Mouse (Mus musculus): ENCODE measurements at regions not wholly inside any gene's neighbourhood (a gene's known extent, or its start where the extent isn't known, plus 50 kb on each side); places are given as distances from the start of the nearest gene placed in this dataset.

- Histone ChIP-seq H3K36me3 (ENCODE audit: inconsistent target) (no peaks in the 10 kb centered on the region), H3K79me2 (ENCODE audit: inconsistent target) (no peaks in the 10 kb centered on the region), H3K27ac (no peak overlapping the region), H3K4me3 (ENCODE audit: inconsistent target) (no peak overlapping the region)
Observed at GRCm38 (mm10) chr14:103458340-103458739, 54.8 kb upstream of the Scel start.

DNA sequence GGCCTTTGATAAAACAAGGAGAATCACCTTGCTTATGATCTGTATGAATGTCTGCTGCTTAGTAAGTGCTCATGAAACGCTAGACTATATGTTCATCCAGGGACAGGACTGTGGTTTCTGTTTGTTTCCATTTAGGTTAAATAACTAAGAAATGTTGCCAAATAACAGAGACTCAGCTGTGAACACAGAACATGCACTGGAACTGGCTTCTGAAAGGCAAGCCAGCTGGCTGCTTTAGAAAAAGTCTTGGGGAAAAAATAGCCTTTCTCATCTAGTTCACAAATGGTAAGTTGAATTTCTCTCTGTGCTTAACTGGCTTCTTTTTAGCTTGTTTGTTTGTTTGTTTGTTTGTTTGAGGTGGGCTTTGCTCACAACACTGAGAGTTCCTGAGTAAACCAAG, 57.0 kb upstream of the Scel start:
- H3K36me3 ChIP-seq (ENCODE audit: inconsistent target) = no peaks in the 10 kb centered on the region
- WGBS (ENCODE audit: missing documents) = 100% methylated on average over 1 of the region's 1 CpGs
- H3K27ac ChIP-seq = no peak overlapping the region
- H3K4me3 ChIP-seq (ENCODE audit: inconsistent target) = no peak overlapping the region
- no peaks in the 10 kb centered on the region for H3K79me2 ChIP-seq (ENCODE audit: inconsistent target)

GRCm38 (mm10) chr14:103450756-103451155, 62.4 kb upstream of the Scel start:
- Histone ChIP-seq H3K4me3 (ENCODE audit: inconsistent target) (no peak overlapping the region), H3K79me2 (ENCODE audit: inconsistent target) (no peaks in the 10 kb centered on the region), H3K36me3 (ENCODE audit: inconsistent target) (no peaks in the 10 kb centered on the region), H3K27ac (no peak overlapping the region)
- WGBS (ENCODE audit: missing documents) = 82% methylated on average over 6 of the region's 6 CpGs

GRCm38 (mm10) chr14:103449447-103449846, 63.7 kb upstream of the Scel start:
- H3K36me3 ChIP-seq (ENCODE audit: inconsistent target) = no peaks in the 10 kb centered on the region
- no peak overlapping the region for H3K27ac ChIP-seq
- WGBS (ENCODE audit: missing documents) = 67% methylated on average over 5 of the region's 5 CpGs
- no peak overlapping the region for H3K4me3 ChIP-seq (ENCODE audit: inconsistent target)
- no peaks in the 10 kb centered on the region for H3K79me2 ChIP-seq (ENCODE audit: inconsistent target)

GRCm38 (mm10) chr14:103449033-103449432, 64.1 kb upstream of the Scel start:
- Histone ChIP-seq H3K4me3 (ENCODE audit: inconsistent target) (no peak overlapping the region), H3K27ac (no peak overlapping the region), H3K36me3 (ENCODE audit: inconsistent target) (no peaks in the 10 kb centered on the region), H3K79me2 (ENCODE audit: inconsistent target) (no peaks in the 10 kb centered on the region)
- 97% methylated on average over 7 of the region's 7 CpGs for WGBS (ENCODE audit: missing documents)

- H3K36me3 ChIP-seq (ENCODE audit: inconsistent target) = no peaks in the 10 kb centered on the region
- no peak overlapping the region for H3K27ac ChIP-seq
- no peaks in the 10 kb centered on the region for H3K79me2 ChIP-seq (ENCODE audit: inconsistent target)
- 83% methylated on average over 2 of the region's 2 CpGs for WGBS (ENCODE audit: missing documents)
- H3K4me3 ChIP-seq (ENCODE audit: inconsistent target) = no peak overlapping the region
Observed at GRCm38 (mm10) chr14:103446671-103447070, 66.5 kb upstream of the Scel start.

GRCm38 (mm10) chr14:103441454-103442065, 71.6 kb upstream of the Scel start:
- H3K4me3 ChIP-seq (ENCODE audit: inconsistent target) = no peak overlapping the region
- H3K79me2 ChIP-seq (ENCODE audit: inconsistent target) = no peaks in the 10 kb centered on the region
- H3K36me3 ChIP-seq (ENCODE audit: inconsistent target) = no peaks in the 10 kb centered on the region
- WGBS (ENCODE audit: missing documents) = 90% methylated on average over 15 of the region's 15 CpGs
- no peak overlapping the region for H3K27ac ChIP-seq

DNA sequence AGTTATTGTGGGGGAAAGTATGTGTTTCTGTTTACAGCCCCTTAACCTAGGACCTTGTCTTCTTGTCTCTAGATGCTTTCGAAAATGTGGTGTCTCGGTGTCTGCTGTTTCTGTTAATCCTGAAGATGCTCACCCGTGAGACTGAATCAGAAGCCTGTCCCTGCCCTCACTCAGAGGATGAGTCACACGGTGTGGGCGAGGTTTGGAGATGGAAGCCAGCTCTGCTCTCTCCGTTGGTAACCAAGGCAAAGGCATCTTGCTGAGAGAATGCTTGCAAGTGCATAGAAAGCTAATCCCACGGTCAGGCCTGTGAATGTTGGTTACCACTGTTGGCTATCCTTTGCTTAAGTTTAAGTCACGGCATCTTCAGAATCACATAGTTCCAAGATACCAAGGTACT, 72.9 kb upstream of the Scel start:
- WGBS (ENCODE audit: missing documents) = 88% methylated on average over 8 of the region's 8 CpGs
- no peak overlapping the region for H3K27ac ChIP-seq
- no peak overlapping the region for H3K4me3 ChIP-seq (ENCODE audit: inconsistent target)
- no peaks in the 10 kb centered on the region for H3K36me3 ChIP-seq (ENCODE audit: inconsistent target)
- H3K79me2 ChIP-seq (ENCODE audit: inconsistent target) = no peaks in the 10 kb centered on the region

DNA sequence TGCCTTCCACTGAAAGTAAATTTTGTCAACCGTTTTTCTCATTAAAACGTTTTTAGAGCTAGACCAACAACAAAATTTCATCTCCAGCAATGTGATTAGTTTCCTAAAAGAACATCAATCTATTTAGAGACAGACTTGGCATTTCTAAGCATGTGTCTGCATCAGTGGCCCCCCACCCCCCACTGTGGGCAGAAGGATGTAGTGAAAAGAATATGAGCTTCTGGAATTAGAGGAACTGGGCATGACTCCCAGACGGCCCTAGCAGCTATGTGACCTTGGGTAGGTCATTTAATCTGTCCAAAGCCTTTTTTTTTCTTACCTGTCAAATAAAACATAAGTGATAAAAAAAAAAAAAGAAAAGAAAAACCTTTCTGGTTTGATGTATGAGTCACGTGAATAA, 78.9 kb upstream of the Scel start:
- no peaks in the 10 kb centered on the region for H3K36me3 ChIP-seq (ENCODE audit: inconsistent target)
- no peaks in the 10 kb centered on the region for H3K79me2 ChIP-seq (ENCODE audit: inconsistent target)
- H3K27ac ChIP-seq = peak overlapping the region; percentile 41
- WGBS (ENCODE audit: missing documents) = 76% methylated on average over 4 of the region's 4 CpGs
- H3K4me3 ChIP-seq (ENCODE audit: inconsistent target) = no peak overlapping the region

DNA sequence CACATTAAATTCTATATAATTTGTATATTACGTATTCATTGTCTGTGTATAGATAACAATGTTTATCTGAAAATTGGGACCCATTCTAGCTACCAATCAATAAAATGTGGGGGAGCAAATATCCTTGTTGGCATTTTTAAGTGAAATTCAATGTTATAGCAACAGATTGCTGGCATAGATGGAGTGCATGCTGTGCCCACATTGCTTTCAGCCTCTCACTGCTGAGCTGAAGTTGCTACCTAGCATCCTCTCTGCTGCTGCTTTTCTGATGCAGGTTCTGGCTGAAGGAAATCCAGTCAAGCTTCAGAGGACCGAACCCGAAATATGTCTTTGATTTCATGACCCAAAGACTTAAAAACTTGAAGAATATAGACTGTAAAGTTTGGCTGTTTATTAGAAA, 80.0 kb upstream of the Scel start:
- H3K27ac ChIP-seq = peak overlapping the region; percentile 41
- H3K79me2 ChIP-seq (ENCODE audit: inconsistent target) = no peaks in the 10 kb centered on the region
- H3K4me3 ChIP-seq (ENCODE audit: inconsistent target) = no peak overlapping the region
- 94% methylated on average over 3 of the region's 3 CpGs for WGBS (ENCODE audit: missing documents)
- H3K36me3 ChIP-seq (ENCODE audit: inconsistent target) = no peaks in the 10 kb centered on the region

DNA sequence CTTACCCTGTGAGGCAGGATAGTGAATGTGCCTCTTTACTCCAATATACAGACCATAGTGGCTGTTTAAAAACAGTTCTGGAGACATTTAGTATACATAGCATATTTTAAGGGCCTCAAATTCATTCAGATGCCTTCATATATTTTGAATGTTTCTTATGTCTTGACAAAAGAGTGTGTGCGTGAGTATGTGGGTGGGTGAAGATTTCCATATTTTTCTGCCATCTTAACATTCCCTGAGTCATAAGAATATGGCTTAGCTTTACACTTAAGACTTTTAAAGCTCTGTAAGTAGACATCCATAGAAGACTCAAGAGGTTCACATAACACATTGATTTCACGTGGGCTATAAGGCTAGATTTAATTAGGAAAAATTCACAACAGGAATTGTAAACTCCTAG, 81.3 kb upstream of the Mycbp2 start:
- 94% methylated on average over 2 of the region's 2 CpGs for WGBS (ENCODE audit: missing documents)

GRCm38 (mm10) chr14:103421305-103421822, 74.8 kb upstream of the Mycbp2 start:
- 94% methylated on average over 10 of the region's 10 CpGs for WGBS (ENCODE audit: missing documents)
- Histone ChIP-seq H3K4me3 (ENCODE audit: inconsistent target) (no peak overlapping the region), H3K27ac (no peak overlapping the region), H3K79me2 (ENCODE audit: inconsistent target) (no peaks in the 10 kb centered on the region), H3K36me3 (ENCODE audit: inconsistent target) (no peaks in the 10 kb centered on the region)

More for the DNA sequence above, 81.3 kb upstream of the Mycbp2 start:
- no peaks in the 10 kb centered on the region for H3K79me2 ChIP-seq (ENCODE audit: inconsistent target)
- no peak overlapping the region for H3K27ac ChIP-seq
- no peaks in the 10 kb centered on the region for H3K36me3 ChIP-seq (ENCODE audit: inconsistent target)
- H3K4me3 ChIP-seq (ENCODE audit: inconsistent target) = no peak overlapping the region

DNA sequence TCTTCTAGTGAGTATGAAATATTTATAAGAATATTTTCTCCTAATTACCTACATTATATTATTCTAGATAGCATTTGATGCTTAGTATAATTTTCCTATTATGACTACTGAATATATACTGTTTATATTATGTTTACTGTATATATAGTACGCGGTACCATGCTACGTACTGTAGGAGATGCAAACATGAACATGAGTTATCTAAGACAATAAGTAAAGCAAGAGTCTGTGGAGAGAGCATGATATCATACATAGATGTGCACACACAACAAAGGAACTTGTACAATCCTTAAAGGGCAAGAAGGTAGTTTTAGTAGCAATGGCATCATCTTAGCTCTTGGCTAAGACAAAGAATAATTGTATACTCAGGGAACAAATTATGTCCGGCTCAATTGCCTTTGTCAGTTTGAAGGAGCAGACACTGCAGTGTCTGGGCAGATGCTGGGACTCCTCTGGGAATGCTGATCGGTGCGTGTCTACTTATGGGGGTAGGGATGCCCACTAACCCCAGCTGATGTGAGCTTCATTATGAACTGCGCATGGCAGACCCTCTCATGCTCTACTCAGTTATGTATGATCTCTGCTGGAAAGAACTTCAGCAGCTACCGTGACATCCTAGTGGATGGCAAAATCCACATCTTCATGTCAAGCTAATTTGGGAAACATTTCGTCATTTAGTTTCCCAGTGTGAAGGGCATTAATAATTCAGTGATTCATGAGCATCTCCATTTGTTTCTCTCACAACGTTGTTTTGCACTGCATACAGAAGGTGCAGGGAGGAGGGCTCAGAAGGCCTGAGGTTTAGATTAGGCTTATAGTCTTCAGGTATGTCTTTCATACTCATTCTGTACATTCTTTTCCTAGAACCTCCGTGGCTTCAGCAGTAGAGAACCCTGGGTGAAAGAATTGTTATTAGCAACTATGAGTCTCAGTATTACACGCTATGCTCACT, 70.8 kb upstream of the Mycbp2 start:
- Histone ChIP-seq H3K27ac (no peak overlapping the region), H3K79me2 (ENCODE audit: inconsistent target) (no peaks in the 10 kb centered on the region), H3K36me3 (ENCODE audit: inconsistent target) (no peaks in the 10 kb centered on the region), H3K4me3 (ENCODE audit: inconsistent target) (no peak overlapping the region)
- 96% methylated on average over 12 of the region's 12 CpGs for WGBS (ENCODE audit: missing documents)

DNA sequence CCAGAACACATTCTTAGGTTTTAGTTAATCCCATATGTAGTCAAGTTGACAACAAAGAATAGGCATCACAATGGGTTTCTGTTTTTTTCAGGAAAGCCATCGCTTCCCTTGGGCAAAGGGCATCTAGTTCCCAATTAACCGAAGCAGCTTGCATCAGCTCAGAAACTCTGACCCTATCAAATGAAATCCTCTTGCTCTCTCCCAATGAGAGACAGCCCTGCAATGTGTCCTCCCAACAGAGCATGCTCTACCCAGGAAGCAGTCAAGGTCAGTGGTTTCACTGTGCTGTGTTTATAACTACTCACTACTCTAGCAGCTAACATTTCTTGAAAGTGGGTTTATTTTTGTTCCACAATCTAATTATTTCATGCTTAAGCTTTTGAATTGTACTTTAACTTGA, 58.0 kb upstream of the Mycbp2 start:
- Histone ChIP-seq H3K4me3 (ENCODE audit: inconsistent target) (no peak overlapping the region), H3K36me3 (ENCODE audit: inconsistent target) (no peaks in the 10 kb centered on the region), H3K79me2 (ENCODE audit: inconsistent target) (no peaks in the 10 kb centered on the region), H3K27ac (no peak overlapping the region)
- WGBS (ENCODE audit: missing documents) = 90% methylated on average over 2 of the region's 2 CpGs

DNA sequence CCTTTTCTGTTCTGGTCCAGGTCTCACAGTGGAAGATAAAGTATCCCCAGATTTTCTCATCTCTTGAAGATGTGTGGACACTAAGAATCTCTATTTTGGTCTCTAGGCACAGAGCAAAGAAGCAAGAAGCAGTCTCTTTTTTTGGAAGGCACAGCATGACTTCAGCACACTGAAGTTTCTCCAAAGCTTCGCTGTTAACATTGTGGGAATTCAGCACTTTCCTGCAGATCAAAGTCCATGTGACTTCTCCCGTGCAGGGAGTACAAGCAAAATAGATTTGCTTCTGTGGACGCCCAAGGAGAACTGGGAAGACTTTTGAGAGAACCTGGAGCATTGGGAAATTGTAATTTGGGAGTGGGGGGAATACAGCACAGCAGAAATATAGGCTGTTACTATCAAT, 56.4 kb upstream of the Mycbp2 start:
- H3K79me2 ChIP-seq (ENCODE audit: inconsistent target) = no peaks in the 10 kb centered on the region
- no peak overlapping the region for H3K4me3 ChIP-seq (ENCODE audit: inconsistent target)
- WGBS (ENCODE audit: missing documents) = 95% methylated on average over 3 of the region's 3 CpGs
- no peaks in the 10 kb centered on the region for H3K36me3 ChIP-seq (ENCODE audit: inconsistent target)
- H3K27ac ChIP-seq = no peak overlapping the region

Data from macrophage (primary cell).